Mouse (Mus musculus) CD8-positive naive resting alpha-beta T cell, adult 2 months (primary cell): ENCODE measurements around the gene Gm28305.

Experiments
- DNase-seq, 2 experiments: peaks; one replicate each; pipeline ENCODE4 v3.0.0; 2022; ENCODE audit warnings: low read depth in 2 of 2, low spot score in 2 of 2

The Gm28305 gene

DNA sequence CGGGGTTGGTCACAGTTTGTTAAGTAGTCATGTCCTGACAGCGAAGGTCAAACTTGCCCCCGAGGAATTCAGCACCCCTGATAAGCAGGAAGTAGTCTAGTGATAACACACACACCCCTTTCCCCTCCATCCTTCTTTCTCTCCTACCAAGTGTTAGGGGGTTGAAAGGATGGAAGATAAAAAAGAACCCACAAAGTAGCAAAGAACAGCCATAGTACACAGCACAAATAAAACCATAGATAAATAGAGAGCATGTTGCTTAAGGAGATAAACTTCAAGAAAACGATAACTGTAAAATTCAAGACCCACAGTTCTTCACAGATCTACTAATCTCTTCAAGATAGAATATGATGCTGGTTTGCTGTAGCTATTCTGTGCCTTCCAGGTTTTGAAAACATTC, 29.8 kb downstream of the Gm28305 start:
- DNase-seq, result no peak

- no peak for DNase-seq
Observed at GRCm38 (mm10) chr9:104070863-104071604, 30.6 kb downstream of the Gm28305 start.

DNA sequence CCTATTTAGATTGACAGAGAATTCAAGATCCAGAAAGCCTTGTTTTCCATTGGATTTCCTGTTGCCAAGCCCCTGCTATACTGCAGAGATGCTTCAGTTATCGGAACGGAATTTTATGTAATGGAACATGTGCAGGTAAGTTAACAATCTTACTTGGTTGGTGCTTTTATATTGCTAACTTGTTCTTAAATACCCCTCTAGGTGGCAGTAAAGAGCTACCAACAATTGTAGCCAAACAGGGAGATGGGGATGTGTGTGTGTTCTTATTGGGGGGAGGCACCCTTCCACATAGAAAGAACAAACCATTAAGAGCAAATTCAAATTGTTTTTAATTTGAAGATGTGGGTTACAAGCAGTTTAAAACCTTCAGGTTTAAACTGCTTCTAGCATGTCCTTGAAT, 35.3 kb downstream of the Gm28305 start:
- DNase-seq, result no peak

DNA sequence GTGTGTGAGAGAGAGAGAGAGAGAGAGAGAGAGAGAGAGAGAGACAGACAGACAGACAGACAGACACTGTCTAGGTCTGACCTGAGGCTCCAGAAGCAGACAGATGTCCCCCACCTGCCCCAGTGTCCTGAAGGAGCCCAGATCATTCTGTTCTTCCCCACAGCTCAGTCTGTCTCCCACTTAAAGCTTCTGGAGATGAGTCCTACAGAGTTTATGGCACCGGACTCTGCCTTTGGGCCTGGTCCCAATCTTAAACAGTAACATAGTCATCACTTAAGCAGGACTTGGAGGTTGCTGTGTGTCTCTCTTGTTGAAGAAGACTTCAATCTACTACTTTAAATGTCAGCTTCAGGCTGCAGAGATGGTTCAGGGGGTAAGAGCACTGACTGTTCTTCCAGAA, 38.3 kb downstream of the Gm28305 start:
- DNase-seq, result no peak

DNA sequence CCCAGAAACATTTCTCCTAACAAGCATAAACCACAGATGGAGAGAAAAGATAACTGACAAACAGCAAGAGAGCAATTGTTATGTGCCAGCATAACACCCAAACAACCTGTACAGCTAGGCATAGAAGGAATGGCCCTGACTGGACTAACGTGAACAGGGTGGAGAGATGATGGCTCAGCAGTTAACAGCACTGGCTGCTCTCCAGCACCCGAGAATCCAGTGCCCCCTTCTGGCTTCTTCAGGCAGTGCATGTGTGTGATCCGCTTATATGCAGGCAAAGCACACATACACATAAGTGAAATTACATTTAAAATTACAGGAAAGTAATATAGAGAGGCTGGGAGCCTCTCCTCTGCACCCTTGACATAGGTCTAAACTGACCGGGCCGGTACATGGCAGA, 38.9 kb downstream of the Gm28305 start:
- peak; percentile 28 to 47 for DNase-seq

- no peak for DNase-seq
Observed at GRCm38 (mm10) chr9:104080038-104080437, 39.6 kb downstream of the Gm28305 start.

- no peak for DNase-seq
Observed at GRCm38 (mm10) chr9:104085730-104086429, 45.4 kb downstream of the Gm28305 start.

DNA sequence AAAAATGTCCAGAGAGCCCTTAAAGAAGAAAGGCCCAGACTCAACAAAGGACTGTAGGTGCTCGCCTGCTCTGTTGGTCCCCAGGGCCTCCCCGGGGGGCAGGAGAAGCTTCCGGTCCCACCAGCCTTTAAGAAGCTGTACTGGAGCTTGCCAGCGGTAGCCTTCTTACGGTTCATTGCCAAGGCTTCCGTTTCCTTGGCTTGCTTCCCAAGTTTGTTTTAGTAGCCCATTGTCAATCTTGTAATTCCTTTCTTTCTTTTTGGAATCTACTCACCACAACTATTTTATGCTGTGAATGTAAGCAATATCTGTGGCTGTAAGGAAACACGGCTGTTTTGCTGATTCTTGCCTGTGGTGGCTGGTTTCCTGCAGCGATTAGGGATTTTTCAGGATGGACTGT, 48.1 kb downstream of the Gm28305 start:
- DNase-seq, result no peak

DNA sequence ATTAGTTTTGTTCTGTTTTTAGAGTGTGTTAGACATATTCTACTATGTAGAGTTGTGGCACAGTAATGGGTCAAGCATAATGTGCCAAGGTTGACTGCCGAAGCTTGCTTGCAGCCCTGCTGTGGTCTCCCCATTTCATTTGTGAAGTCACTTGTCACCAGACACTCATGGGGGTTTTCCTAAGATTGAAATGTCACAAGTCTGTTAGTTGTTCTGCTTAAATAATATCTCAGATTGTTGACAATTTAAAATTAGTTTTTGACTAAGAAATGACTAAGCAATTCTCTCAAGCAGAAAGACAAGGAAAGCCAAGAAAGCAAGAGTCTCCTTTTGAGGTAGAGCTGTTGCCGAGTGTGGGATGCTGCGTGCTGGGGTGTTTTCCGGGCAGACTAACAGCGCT, 52.5 kb downstream of the Gm28305 start:
- DNase-seq, result no peak

- DNase-seq, result no peak
Observed at GRCm38 (mm10) chr9:104098256-104098655, 57.8 kb downstream of the Gm28305 start.

DNA sequence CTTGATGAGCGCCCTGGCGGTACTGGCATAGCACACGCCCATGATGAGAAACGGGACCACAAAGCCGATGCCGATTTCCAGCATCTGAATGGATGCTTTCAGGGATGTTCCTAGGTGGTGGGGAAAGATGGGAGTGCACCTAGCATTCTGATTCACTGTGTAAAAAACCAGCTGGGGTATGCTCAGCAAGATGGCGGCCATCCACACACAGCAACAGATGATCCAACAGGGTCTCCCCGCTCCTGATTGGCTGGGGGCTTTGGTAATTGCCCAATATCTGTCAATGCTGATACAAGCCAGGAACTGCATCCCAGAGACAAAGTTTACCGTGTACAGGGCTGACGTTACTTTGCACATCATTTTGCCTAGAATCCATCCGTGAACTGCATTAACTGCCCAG, 58.6 kb downstream of the Gm28305 start:
- DNase-seq, result no peak

GRCm38 (mm10) chr9:104100822-104101221, 60.4 kb downstream of the Gm28305 start:
- no peak for DNase-seq

DNA sequence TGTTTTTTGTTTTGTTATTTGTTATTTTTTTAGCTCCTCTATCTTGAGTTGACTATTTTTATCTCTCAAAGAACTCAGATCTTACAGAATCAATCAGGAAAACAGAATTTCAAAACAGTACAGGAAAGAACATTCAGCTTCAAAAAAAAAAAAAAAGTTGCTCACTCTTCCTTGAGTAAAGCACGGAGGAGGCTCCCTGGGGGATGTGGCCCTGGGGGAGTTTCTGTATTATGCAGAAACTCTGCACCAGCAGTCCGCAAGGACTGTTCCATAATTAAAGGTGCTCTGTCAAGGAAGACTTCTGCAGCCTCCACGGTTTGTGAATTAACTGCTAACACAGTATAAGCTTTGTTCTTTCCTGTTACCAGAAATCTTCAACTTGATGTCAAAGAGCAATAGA, 61.0 kb downstream of the Gm28305 start:
- DNase-seq, result no peak

DNA sequence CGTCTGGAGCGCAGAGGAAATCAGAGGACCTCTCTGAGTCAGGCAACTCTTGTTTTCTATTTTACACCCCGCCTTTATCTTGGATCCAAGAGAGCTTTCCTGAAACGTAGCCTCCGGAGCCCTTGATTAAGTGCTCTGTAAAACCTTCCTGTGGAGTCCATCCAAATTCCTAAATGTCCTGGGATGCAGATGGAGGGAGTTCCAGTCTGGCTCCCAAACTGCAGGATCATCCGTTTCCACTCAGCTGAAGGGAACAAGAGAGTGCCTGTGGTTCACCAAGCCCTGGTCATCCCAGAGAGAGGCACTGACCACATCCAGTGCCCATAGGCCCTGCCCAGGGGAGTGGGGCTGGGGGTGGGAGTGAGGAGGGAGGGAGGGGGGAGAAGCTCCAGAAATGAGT, 61.8 kb downstream of the Gm28305 start:
- DNase-seq, result no peak

DNA sequence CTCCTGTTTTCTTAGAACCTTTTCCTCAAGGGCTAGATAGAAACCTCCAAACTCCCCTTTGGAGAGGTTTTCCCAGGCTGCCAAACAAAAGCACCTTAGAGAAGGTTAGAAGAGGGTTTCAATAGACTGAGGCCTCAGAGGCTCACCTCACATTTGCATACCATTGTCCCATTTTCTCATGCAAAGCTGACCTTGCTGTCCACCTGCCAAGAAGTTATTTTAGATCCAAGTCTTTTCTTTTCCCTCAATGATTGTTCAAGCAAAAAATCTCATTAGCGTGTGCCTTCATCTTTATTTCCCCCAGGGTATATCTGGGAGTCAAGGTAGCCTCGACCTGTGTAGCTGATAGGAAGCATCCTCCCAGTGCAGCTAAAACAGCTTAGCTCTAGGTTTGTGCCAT, 62.4 kb downstream of the Gm28305 start:
- DNase-seq, result no peak

GRCm38 (mm10) chr9:104104986-104105385, 64.5 kb downstream of the Gm28305 start:
- no peak for DNase-seq

DNA sequence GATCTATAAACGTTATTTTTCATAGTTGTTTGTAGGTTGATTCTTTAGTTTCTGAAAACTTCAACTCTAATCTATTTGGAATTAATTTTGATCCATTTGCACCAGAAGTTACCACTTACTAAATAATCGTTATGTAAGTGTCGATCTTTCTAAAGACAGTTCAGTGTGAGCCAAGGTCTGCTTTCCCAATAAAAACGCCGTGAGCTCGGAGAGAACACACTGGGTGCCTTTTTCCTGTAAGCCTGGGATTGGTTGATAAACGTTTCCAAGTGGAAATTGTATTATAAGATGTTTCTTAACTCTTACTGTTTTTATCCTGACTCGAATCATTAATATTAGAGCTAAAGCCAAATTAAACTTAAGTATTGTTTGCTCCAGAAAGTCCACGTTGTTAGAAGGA, 66.5 kb downstream of the Gm28305 start:
- DNase-seq, result no peak

GRCm38 (mm10) chr9:104107482-104107881, 67.0 kb downstream of the Gm28305 start:
- no peak for DNase-seq

DNA sequence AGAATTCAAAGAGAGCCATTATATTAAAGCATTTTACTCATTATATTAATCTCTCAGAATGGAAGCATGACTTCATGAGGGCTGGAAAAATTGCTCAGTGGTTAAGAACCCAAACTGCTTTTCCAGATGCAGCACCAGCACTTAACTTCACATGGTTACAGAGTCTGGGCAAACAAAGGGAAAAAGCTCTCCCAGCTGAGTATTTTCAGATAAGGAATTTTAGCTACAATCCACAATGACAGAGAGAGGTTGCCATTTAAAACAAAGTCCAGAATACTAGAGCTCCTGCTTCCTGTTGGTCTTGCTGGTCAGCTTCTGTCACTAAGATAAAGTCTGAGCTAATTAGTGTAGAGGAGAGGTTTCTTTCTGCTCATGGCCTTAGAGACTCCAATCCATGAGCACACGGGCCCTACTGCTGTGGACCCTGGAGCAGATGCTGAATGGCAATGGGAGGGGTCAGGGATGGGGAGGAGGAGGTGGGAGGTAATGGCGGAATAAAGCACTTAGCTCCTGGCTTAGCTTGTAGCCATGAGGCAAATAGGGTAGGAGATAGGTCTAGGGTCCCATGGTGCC, 68.2 kb downstream of the Gm28305 start:
- DNase-seq, result no peak

DNA sequence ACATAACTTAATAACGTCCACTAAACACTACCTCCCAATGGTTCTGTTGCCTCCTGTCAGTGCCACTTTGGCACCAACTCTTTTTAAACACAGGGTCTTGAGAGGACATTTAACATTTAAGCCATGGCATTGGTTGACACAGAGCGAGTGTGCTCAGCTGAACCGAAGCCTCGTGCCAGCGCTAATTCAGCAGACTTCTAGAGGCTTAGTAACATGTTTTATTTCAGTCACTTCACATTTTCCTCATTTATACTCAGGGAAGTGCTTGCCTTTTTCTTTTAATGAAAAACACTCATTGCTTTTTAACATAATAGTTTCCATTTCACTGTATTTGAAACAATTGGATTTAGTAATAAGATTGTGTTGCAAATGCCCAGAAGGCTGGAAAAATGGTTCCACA, 68.7 kb downstream of the Gm28305 start:
- no peak for DNase-seq

GRCm38 (mm10) chr9:104123101-104123500, 82.6 kb downstream of the Gm28305 start:
- DNase-seq, result no peak

DNA sequence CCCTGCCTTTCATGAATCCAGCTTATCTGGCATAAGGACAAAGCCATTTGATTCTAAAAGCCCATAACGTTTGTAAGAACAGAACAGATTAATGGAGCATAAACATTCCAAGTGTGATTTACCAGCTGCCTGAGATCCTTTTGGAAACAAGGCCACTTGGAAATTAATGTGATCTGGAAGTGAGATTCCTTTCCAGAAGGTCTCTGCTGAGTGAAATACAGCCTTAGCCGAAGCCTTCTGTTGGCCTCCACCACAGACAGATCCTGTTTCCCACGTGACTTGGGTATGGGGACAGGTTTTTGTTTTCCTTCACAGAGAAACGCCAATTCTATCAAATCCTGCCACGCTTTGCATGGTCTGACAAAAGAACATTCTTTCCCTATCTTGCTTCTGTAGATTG, 83.2 kb downstream of the Gm28305 start:
- DNase-seq, result no peak
